17 mouse cellular contexts compared by ENCODE assay signal in the genomic region with DNA sequence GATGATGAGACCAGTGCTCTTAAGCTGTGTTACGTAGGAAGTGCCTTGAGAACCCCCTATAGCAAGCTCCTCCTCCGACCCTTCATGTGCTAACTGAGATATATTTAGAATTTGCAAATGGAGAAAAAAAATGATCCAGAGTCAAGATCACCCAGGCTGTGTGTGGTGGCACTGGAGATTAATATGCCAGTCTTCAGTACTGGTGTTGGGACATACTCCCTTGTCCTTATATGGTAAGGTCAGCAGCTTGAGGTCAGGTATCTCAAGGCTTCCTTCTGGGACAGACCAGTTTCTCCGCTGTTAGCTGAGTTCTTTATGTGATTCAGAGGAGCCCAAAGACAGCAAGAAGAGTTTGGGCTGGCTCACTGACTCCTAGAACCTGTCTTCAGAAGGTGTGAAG.
"Had no signal": no experiment of that assay in that cellular context is flagged by ENCODE, and none has a peak within 500 bp of the region (broad histone marks: within the 10 kb centered on the region; RNA-seq: fewer than 3 reads in every experiment).

No protein-coding gene starts in this region.

- H3K4me3 ChIP-seq: neural tube, embryonic 12.5 days; neural tube, embryonic 13.5 days; neural tube, embryonic 15.5 days; stomach, embryonic 15.5 days had no signal

- H3K4me2 ChIP-seq: neural tube, embryonic 12.5 days; neural tube, embryonic 13.5 days; neural tube, embryonic 15.5 days; stomach, embryonic 15.5 days had no signal

- H3K9ac ChIP-seq: neural tube, embryonic 12.5 days; neural tube, embryonic 13.5 days; neural tube, embryonic 15.5 days; stomach, embryonic 15.5 days had no signal

- H3K9me3 ChIP-seq: neural tube, embryonic 12.5 days; neural tube, embryonic 13.5 days; neural tube, embryonic 15.5 days; stomach, embryonic 15.5 days had no signal

- H3K36me3 ChIP-seq: neural tube, embryonic 12.5 days; neural tube, embryonic 13.5 days; neural tube, embryonic 15.5 days; stomach, embryonic 15.5 days had no signal

- H3K27ac ChIP-seq: neural tube, embryonic 12.5 days; neural tube, embryonic 13.5 days; neural tube, embryonic 15.5 days; stomach, embryonic 15.5 days; stomach, postnatal 0 days had no signal

- H3K4me1 ChIP-seq: neural tube, embryonic 12.5 days; neural tube, embryonic 13.5 days; stomach, embryonic 15.5 days had no signal

- H3K27me3 ChIP-seq: neural tube, embryonic 12.5 days; neural tube, embryonic 13.5 days; neural tube, embryonic 15.5 days; stomach, embryonic 15.5 days had no signal

- DNase-seq: retina, postnatal 1 day; right cerebral cortex, adult 18-20 months; right cerebral cortex, postnatal 14 days; right cerebral cortex, postnatal 25 days; right cerebral cortex, postnatal 4 days; spleen, adult 18-20 months; thymus, adult 18-20 months; thymus, adult 2 months; thymus, postnatal 14 days; thymus, postnatal 25 days; thymus, postnatal 36 days; thymus, postnatal 4 days had no signal
